Mouse (Mus musculus) layer of hippocampus, adult 2 months (tissue): ENCODE measurements at regions not wholly inside any gene's neighbourhood (a gene's known extent, or its start where the extent isn't known, plus 50 kb on each side); places are given as distances from the start of the nearest gene placed in this dataset.

Experiments used
- DNase-seq, 2 experiments: peaks; one replicate each; pipeline ENCODE4 v3.0.0; 2022; ENCODE audit warnings: low spot score in 2 of 2
- H3K27ac ChIP-seq: fragments of 200-600 bp; 2 replicates; pipeline ENCODE4 v1.8.1; 2022
- H3K4me3 ChIP-seq: fragments of 200-600 bp; 2 replicates; pipeline ENCODE4 v1.8.1; 2022; ENCODE audit warnings: mild to moderate bottlenecking
- CTCF ChIP-seq: fragments of 200-600 bp; conservative IDR thresholded peaks from 2 replicates; pipeline ENCODE4 v1.8.1; 2022; ENCODE audit warnings: antibody characterized with exemption, mild to moderate bottlenecking, moderate library complexity

DNA sequence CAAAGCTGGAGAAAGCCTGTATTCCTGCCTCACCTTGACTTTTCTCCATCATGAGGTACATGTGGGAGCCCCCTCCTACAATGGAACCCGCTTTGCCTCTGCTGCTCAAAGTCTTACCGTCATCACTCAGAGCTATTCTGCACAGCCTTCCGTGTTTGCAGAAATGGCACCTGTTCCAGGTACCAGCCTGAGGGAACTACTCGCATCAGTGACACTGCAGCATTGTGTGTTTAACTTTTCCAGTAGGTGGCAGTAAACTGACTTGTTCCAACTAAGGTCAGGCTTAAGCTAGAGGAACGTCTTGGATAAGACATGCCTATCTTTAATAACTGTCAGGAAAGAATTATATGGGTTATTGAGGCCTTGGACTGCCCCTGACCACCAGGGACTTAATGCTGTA, 71.4 kb downstream of the Fam173b start:
- peak; percentile 78 for TF ChIP-seq CTCF
- no peak overlapping the region for H3K27ac ChIP-seq
- H3K4me3 ChIP-seq = no peak overlapping the region
- peak in 1 of 2 experiments; percentile 23 for DNase-seq

GRCm38 (mm10) chr15:31676771-31677191, 75.1 kb downstream of the Fam173b start:
- no peak overlapping the region for H3K27ac ChIP-seq
- H3K4me3 ChIP-seq = no peak overlapping the region
- TF ChIP-seq CTCF = no peak
- DNase-seq = peak in 1 of 2 experiments; percentile 9

DNA sequence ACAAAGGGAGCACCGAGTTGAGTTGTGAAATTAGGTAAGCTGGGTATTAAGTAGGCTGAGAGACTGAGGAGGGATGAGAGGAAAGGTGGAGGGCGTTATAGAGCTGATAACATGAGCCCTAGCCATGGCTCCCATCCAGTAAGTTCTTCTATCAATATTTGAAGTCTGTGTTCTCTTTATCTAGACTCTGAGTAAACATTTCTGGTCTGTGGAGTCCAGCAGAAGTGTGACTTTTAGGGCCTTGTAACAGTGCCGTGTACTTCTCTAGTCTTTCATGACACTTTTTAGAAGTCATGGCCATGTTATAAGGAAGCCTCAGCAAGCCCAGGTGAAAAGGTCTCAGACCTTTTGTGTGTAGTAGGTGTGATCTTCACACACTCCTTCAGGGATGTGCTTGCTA, 91.5 kb downstream of the Fam173b start:
- TF ChIP-seq CTCF = no peak
- no peak overlapping the region for H3K27ac ChIP-seq

DNA sequence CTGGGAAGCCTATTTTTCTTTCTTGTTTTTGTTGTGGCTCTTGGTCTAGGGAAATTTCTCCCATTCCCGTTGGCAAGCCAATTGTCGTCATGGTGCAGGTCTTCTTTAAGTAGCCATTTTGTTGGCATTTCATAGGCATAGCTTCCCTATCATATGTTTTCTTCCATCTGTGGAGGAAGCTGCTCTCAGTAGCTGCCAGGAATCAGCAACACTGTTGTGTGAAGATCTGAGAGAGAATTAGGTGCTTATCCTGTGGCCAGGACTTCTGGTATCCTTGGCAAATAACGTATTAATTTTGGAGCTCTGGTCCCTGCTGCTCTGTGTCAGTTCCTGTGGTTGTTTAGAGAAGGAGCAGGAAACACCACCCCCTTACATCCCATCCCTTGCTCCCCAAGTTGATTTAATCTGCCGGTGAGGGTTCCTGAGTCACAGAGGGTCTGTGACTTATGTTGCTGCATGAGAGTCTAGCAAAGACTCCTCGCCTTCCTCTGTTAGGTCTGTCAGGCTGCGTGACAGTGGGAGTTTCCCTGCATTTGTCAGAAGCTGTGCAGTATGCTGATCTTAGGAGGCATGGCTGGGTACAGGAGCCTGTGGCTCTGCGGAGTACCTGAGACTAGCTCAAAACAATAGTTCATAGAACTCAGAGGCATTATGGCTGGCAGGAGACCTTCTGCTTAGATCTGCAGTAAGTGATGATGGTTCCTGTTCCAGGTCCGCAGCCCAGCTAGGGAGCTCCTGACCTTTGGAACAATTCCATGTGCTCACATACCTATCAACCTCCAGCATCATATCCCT, 93.4 kb downstream of the Fam173b start:
- no peak for TF ChIP-seq CTCF

More for the DNA sequence above, 91.5 kb downstream of the Fam173b start:
- H3K4me3 ChIP-seq = no peak overlapping the region
- no peak for DNase-seq

DNA sequence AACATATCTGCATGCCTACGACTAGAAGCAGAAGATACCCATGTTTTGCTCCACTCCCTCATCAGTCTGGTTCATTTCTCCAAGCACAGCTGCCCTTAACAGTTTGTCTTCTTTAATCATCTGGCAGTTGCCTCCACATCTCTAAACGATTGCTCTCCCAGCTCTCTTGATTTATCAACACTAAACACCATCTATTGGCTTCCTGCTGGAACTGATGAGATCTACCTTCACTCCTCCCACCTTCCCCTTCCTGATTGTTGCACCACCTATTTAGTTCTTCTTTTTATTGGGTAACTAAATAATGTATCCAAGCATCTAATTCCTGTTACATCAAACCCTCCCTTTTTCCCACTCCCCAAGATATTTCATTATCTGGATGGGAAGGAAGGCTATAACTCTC, 101.7 kb downstream of the Fam173b start:
- H3K27ac ChIP-seq = no peak overlapping the region
- DNase-seq = no peak
- TF ChIP-seq CTCF = no peak
- no peak overlapping the region for H3K4me3 ChIP-seq

More for the DNA sequence above, 93.4 kb downstream of the Fam173b start:
- H3K4me3 ChIP-seq = no peak overlapping the region
- no peak for DNase-seq
- H3K27ac ChIP-seq = no peak overlapping the region

- no peak for TF ChIP-seq CTCF
- Histone ChIP-seq H3K4me3 (no peak overlapping the region), H3K27ac (no peak overlapping the region)
- DNase-seq = no peak
Observed at GRCm38 (mm10) chr15:31707416-31707815, 105.8 kb downstream of the Fam173b start.

GRCm38 (mm10) chr15:31721019-31721418, 119.4 kb downstream of the Fam173b start:
- no peak for TF ChIP-seq CTCF
- no peak overlapping the region for H3K4me3 ChIP-seq

GRCm38 (mm10) chr15:31722429-31722828, 120.8 kb downstream of the Fam173b start:
- Histone ChIP-seq H3K4me3 (no peak overlapping the region), H3K27ac (no peak overlapping the region)
- DNase-seq = no peak
- no peak for TF ChIP-seq CTCF

More at GRCm38 (mm10) chr15:31721019-31721418, 119.4 kb downstream of the Fam173b start:
- H3K27ac ChIP-seq = no peak overlapping the region
- no peak for DNase-seq

- TF ChIP-seq CTCF = no peak
Observed at GRCm38 (mm10) chr15:31724252-31724651, 122.6 kb downstream of the Fam173b start.

DNA sequence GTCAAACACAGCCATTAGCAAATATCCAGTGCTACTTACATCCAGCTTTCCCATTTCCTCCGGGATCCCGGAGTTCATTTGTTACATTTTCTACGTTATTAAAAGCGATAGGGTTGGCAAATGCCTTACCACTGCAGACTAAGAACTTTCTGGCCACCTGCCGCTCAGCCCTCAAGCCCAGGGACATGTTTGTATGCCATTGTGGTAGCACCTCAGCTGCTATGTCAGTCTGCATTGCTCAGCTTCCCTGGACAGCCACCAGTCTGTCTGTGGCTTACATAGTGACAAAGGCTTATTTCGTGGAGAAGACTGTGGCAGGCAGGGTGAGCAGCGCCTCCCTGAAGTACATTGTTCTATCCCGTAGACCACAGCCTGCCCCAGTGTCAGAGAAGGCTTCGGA, 127.5 kb downstream of the Fam173b start:
- TF ChIP-seq CTCF = no peak
- no peak for DNase-seq
- Histone ChIP-seq H3K4me3 (no peak overlapping the region), H3K27ac (no peak overlapping the region)

More at GRCm38 (mm10) chr15:31724252-31724651, 122.6 kb downstream of the Fam173b start:
- no peak overlapping the region for H3K27ac ChIP-seq
- no peak for DNase-seq
- H3K4me3 ChIP-seq = no peak overlapping the region

DNA sequence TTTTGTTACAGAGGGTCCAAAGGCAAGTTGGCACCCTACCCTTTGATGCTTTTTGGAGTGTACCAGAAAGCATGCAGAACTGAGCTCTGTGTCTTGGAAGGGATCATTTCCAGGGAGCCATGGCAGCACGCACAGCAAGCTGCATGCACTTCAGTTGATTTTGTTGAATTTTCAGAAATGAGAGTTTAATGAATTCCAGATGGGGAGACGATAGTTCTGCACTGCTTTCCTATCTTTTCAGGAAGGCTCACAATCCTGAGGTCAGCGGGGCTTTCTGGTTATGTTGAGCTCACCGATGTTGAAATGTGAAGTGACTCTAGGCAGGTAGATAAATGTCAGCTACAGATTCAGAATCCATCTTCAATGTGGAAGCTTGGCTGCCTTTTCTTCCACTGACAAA, 140.0 kb downstream of the Fam173b start:
- DNase-seq = no peak
- no peak for TF ChIP-seq CTCF
- H3K27ac ChIP-seq = no peak overlapping the region
- H3K4me3 ChIP-seq = no peak overlapping the region

GRCm38 (mm10) chr15:31744570-31744969, 142.9 kb downstream of the Fam173b start:
- TF ChIP-seq CTCF = no peak
- H3K4me3 ChIP-seq = no peak overlapping the region
- H3K27ac ChIP-seq = peak overlapping the region; percentile 64
- peak; percentile 48 to 62 for DNase-seq

- DNase-seq = no peak
- Histone ChIP-seq H3K27ac (no peak overlapping the region), H3K4me3 (no peak overlapping the region)
- no peak for TF ChIP-seq CTCF
Observed at GRCm38 (mm10) chr15:31752632-31753031, 151.0 kb downstream of the Fam173b start.
